Mouse (Mus musculus) hindbrain, embryonic 13.5 days (tissue): ENCODE data around the gene Pmf1. TPM values are rescaled to one million over a fixed set of nuclear protein-coding genes. Genes with fewer than 3 reads are reported as not detected.
"Not testable (repeated sequence)": the region's sequence is repeated elsewhere in the genome, so short reads cannot be mapped to it uniquely, and the experiment has no call there.

Source experiments
- ATAC-seq: fragments of 200-750 bp; cut with Nextera tagmentation; 2 replicates; pipeline ENCODE4 v1.8.0; 2017; ENCODE audit warnings: moderate TSS enrichment; ENCODE audit not compliant: low FRiP score
- H3K27ac ChIP-seq: fragments of 300-500 bp; sonication (generic); 2 replicates; pipeline ENCODE4 v1.5.1; 2015; ENCODE audit warnings: inconsistent platforms, mild to moderate bottlenecking, moderate library complexity
- H3K27me3 ChIP-seq: fragments of 300-500 bp; sonication (generic); 2 replicates; pipeline ENCODE4 v1.6.1; 2015; ENCODE audit warnings: mild to moderate bottlenecking, inconsistent platforms
- H3K36me3 ChIP-seq: fragments of 300-500 bp; sonication (generic); 2 replicates; pipeline ENCODE4 v1.6.1; 2015; ENCODE audit warnings: mild to moderate bottlenecking, inconsistent platforms
- H3K4me1 ChIP-seq: fragments of 300-500 bp; sonication (generic); replicated peaks from 2 replicates; pipeline ENCODE4 v1.6.1; 2015; ENCODE audit warnings: inconsistent platforms
- H3K4me2 ChIP-seq: fragments of 300-500 bp; sonication (generic); 2 replicates; pipeline ENCODE4 v1.6.1; 2015; ENCODE audit warnings: inconsistent platforms, mild to moderate bottlenecking, moderate library complexity
- H3K4me3 ChIP-seq: fragments of 300-500 bp; sonication (generic); 2 replicates; pipeline ENCODE4 v1.5.1; 2015; ENCODE audit warnings: mild to moderate bottlenecking, inconsistent platforms
- H3K9ac ChIP-seq: fragments of 300-500 bp; sonication (generic); 2 replicates; pipeline ENCODE4 v1.6.1; 2015; ENCODE audit warnings: mild to moderate bottlenecking, inconsistent platforms
- H3K9me3 ChIP-seq: fragments of 300-500 bp; sonication (generic); 2 replicates; pipeline ENCODE4 v1.6.1; 2016; ENCODE audit warnings: inconsistent platforms
- WGBS: fragments of 180-500 bp; shearing (Covaris S2); methylation state at CpG from one replicate; pipeline ENCODE4 v1.1.7; 2015; 5-methylcytosine and 5-hydroxymethylcytosine counted together
- polyA plus RNA-seq: library from polyadenylated mRNA; unstranded; fragments of >200 nt; fragmentation: Nextera tagmentation; extraction: Ambion mirVana; gene quantifications from 2 replicates; pipeline ENCODE4 v1.2.1, GENCODE M21; 2015

Gene Pmf1
- polyA plus RNA-seq, 1 experiment from 2014 or later = 37.8 TPM

DNA sequence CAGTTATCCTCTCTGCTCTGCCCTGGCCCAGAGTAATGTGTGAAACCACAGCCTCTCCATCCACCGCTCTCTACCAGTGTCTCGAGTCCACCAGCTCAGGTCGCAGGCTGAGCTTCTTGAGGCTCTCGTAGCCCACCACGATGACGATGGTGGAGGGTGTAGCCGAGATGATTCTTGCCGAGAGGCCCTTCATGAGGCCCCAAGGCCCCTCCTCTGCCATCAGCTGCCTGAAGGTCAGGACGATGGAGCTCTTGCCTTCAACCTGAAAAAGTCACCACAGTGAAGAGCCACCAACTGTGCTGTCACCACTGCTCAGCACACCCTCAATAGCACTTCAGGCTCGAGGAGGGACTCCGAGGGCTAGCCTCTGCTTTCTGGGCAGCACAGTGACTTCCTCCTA, 2.5 kb upstream of the Pmf1 start:
- Histone ChIP-seq H3K4me1 (peaks cover 27% of the 10 kb centered on the region), H3K4me2 (no peak overlapping the region), H3K27me3 (no peaks in the 10 kb centered on the region), H3K4me3 (no peak overlapping the region), H3K36me3 (peaks cover 65% of the 10 kb centered on the region), H3K27ac (no peak overlapping the region), H3K9me3 (no peaks in the 10 kb centered on the region), H3K9ac (no peak overlapping the region)
- no peak for ATAC-seq
- 93% methylated on average over 11 of the region's 11 CpGs for WGBS

DNA sequence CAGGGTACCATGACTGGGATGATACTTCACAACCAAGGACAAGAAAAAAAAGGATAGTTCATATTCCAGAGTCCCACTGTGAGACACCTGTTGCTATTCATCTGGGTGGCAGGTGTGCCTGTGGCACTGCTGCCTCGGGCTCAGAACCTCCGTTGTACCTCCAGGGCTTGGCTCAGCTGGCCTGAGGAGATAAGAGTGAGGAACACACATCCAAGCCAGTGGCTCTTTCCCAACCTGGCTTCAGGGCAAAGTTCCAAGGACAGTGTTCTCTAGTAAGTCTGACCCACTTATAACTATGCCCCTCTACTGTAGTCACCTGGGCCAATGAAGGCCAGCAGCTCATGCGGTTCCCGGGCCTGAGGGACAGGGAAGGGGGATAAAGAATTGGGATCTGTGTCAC, 1.6 kb upstream of the Pmf1 start:
- Histone ChIP-seq H3K27me3 (no peaks in the 10 kb centered on the region), H3K9ac (no peak overlapping the region), H3K9me3 (no peaks in the 10 kb centered on the region), H3K4me2 (no peak overlapping the region), H3K27ac (no peak overlapping the region), H3K4me1 (peaks cover 27% of the 10 kb centered on the region), H3K4me3 (no peak overlapping the region), H3K36me3 (peaks cover 57% of the 10 kb centered on the region)
- no peak for ATAC-seq
- 89% methylated on average over 4 of the region's 4 CpGs for WGBS

DNA sequence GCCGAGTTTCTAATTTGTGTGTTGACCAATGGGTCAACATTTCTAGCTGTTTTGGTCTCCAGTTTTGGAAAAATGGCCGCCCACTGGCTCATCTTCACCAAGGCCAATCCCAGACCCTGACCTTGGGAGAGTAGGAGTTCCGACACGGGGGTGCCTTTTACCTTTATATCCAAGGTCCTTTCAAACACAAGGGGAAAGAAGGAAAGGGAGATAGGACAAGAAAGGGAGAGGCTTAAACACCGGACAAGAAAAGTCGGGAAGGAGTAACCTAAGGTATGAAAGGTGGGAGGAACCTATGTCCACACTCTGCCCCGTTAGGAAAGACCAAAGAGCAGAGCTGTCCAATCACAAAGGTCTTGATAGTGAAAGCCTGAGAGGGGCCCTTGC, 507 bp upstream of the Pmf1 start:
- Histone ChIP-seq H3K27ac (peak overlapping the region; percentile 92; the same call in 1 of the 2 replicates), H3K4me1 (peaks cover 27% of the 10 kb centered on the region), H3K9me3 (no peaks in the 10 kb centered on the region), H3K9ac (peak overlapping the region; percentile 83; the same call in 1 of the 2 replicates), H3K36me3 (peaks cover 46% of the 10 kb centered on the region), H3K4me3 (peak overlapping the region; percentile 61), H3K27me3 (no peaks in the 10 kb centered on the region), H3K4me2 (peak overlapping the region; percentile 76)
- 31% methylated on average over 7 of the region's 7 CpGs for WGBS
- ATAC-seq = no peak

DNA sequence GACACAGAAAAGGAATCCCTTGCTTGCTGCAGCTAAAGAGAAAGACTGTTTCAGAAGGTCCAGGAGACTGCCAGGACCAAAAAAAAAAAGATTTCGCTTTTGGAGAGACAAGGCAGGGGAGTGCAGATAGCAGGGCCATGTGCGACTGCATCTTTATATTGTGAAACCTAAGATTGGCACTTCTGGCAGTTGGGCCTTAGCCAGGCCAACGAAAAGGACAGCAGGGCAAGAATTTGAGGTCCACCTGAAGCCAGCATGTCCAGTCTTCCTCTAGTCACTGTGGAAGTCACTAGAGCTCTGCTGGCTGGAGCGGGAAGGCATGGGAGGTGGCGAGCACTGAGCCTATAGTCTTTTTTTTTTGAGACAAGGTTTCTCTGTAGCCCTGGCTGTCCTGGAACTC, 1.2 kb downstream of the Pmf1 start:
- Histone ChIP-seq H3K4me1 (peaks cover 27% of the 10 kb centered on the region), H3K27ac (no peak overlapping the region), H3K9me3 (no peaks in the 10 kb centered on the region), H3K9ac (peak overlapping the region; percentile 83), H3K4me2 (peak overlapping the region; percentile 76), H3K36me3 (peaks cover 30% of the 10 kb centered on the region), H3K27me3 (no peaks in the 10 kb centered on the region), H3K4me3 (peak overlapping the region; percentile 61)
- ATAC-seq = no peak
- WGBS = 67% methylated on average over 5 of the region's 5 CpGs

DNA sequence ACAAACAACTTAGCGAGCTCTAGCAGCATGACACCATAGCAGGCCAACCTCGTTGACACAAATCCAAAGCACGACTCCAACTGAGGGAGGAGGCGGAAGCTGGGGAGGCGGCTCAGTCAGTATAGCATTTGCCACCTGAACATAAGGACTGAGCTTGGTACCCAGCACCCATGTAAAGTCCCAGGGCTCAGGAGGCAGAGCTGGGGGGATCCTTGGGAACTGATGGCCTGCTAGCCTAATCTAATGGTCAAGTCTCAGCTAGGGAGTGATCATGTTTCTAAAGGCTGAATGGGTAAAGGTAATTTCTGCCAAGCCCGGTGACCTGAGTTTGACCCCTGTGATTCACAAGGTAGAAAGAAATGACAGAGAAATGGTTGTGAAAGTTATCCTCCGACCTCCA, 2.6 kb downstream of the Pmf1 start:
- 61% methylated on average over 7 of the region's 7 CpGs for WGBS
- ATAC-seq = no peak
- no peak overlapping the region for H3K4me2 ChIP-seq

DNA sequence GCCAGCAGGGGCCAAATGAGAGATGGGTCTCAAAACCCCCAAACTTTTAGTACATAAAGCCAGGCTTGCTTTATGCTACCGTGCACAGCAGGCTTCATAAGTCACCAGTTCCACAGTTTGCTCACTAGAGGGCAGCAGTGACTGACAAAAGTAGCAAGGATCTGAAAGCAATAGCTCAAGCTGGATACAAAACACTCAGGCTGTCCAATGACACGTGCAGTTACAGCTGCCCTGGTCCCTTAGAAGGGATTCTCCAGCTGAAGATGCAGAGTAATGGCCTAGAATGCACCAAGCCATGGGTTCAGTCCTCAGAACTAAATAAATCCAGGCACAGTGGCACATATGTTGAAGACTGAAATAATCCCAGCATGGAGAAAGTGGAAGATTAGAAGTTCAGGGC, 3.0 kb downstream of the Pmf1 start:
- Histone ChIP-seq H3K4me2 (no peak overlapping the region), H3K4me3 (no peak overlapping the region), H3K4me1 (peaks cover 27% of the 10 kb centered on the region), H3K36me3 (peaks cover 12% of the 10 kb centered on the region), H3K27ac (no peak overlapping the region), H3K27me3 (no peaks in the 10 kb centered on the region), H3K9me3 (no peaks in the 10 kb centered on the region), H3K9ac (0 out of 2 replicates have a peak overlapping the region, but pooled peaks have one; percentile 83)
- WGBS = 0% methylated on average over 2 of the region's 2 CpGs
- 0 out of 2 replicates have a peak, but pooled peaks have one; percentile 21 for ATAC-seq

More for the DNA sequence above, 2.6 kb downstream of the Pmf1 start:
- H3K9me3 ChIP-seq = no peaks in the 10 kb centered on the region
- peaks cover 16% of the 10 kb centered on the region for H3K36me3 ChIP-seq
- H3K9ac ChIP-seq = 0 out of 2 replicates have a peak overlapping the region, but pooled peaks have one; percentile 83
- H3K27me3 ChIP-seq = no peaks in the 10 kb centered on the region
- H3K27ac ChIP-seq = no peak overlapping the region
- peaks cover 27% of the 10 kb centered on the region for H3K4me1 ChIP-seq
- H3K4me3 ChIP-seq = no peak overlapping the region

DNA sequence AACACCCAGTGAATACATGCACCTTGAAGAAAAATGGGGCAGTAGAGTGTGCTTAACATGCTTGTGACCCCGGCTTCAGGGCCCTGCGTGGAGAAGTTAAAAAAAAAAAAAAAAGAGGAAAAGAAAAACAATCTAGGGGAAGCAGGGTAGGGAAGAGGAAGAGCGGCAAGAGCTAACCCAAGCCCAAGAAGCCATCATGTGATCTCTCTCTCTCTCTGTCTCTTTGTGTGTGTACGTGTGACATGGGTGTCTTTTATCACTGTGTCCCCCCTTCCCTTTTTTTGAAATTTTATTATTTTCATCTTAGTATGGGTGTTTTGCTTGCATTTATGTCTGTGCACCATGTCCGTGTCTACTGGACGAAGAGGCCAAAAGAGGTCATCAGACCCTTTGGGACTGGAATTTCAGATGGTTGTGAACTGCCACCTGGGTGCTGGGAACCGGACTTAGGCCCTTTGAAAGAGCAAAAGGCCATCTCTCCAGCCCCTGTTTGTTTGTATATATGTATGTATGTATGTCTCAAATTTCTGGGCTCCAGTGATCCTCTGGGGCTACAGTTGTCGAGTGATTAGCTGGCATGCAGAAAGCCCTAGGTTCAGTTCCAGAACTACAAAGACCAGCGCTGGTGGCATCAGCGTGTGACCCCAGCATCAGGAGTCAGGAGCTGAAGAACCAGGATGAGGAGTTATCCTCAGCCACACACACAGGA, 6.5 kb downstream of the Pmf1 start:
- Histone ChIP-seq H3K4me2 (no peak overlapping the region), H3K4me3 (no peak overlapping the region), H3K27me3 (no peaks in the 10 kb centered on the region), H3K4me1 (peaks cover 5% of the 10 kb centered on the region), H3K36me3 (peaks cover 4% of the 10 kb centered on the region; the same call in 1 of the 2 replicates), H3K9ac (no peak overlapping the region), H3K9me3 (no peaks in the 10 kb centered on the region), H3K27ac (no peak overlapping the region)
- WGBS = 95% methylated on average over 10 of the region's 10 CpGs
- no peak for ATAC-seq

DNA sequence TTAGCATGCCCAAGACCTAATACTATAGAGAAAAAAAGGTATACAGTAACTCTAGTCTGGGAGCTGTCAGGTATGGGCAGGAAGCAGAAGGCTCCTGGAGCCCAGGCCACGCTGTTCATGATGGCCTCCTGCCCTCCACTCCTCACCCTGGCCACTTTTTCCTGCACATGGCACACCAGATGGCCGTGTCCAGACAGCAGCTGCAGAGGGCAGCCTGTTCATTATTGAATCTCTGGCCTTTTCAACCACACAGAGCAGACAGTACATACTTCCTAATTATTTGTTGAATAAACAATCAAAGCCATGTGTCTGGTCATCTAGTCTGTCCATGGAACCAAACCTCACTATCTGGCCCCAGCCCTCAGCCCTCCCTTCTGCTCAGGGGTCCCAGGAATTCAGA, 11.5 kb downstream of the Pmf1 start:
- no peak overlapping the region for H3K4me3 ChIP-seq
- WGBS = 53% methylated on average over 2 of the region's 2 CpGs
- no peaks in the 10 kb centered on the region for H3K4me1 ChIP-seq
- H3K9ac ChIP-seq = no peak overlapping the region
- H3K9me3 ChIP-seq = no peaks in the 10 kb centered on the region
- no peaks in the 10 kb centered on the region for H3K27me3 ChIP-seq
- H3K36me3 ChIP-seq = peaks cover 10% of the 10 kb centered on the region
- no peak overlapping the region for H3K4me2 ChIP-seq
- H3K27ac ChIP-seq = no peak overlapping the region
- no peak for ATAC-seq

DNA sequence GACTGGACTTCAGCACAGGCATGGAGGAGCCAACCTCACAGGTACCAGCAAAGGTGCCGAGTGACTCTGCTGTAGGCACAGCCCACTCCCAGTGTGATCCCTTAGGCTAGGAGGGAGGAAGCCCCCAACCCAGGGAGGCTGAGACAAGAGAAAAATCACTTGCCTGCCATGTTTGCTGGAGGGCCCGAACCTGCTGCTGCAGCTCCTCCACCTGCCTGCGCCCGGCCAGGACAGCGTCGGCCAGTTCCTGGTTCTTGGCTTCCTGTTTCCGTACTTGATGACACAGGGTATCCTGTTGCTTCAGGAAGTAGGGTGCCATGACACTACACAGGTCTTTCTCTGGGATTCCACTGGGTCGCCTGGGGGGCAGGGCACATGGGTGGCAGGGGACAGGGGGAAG, 14.4 kb downstream of the Pmf1 start:
- 96% methylated on average over 8 of the region's 8 CpGs for WGBS
- H3K36me3 ChIP-seq = peaks cover 10% of the 10 kb centered on the region
- no peaks in the 10 kb centered on the region for H3K27me3 ChIP-seq
- H3K9me3 ChIP-seq = no peaks in the 10 kb centered on the region
- no peak overlapping the region for H3K9ac ChIP-seq
- H3K4me2 ChIP-seq = no peak overlapping the region
- H3K27ac ChIP-seq = no peak overlapping the region
- H3K4me3 ChIP-seq = no peak overlapping the region
- no peaks in the 10 kb centered on the region for H3K4me1 ChIP-seq
- ATAC-seq = no peak

DNA sequence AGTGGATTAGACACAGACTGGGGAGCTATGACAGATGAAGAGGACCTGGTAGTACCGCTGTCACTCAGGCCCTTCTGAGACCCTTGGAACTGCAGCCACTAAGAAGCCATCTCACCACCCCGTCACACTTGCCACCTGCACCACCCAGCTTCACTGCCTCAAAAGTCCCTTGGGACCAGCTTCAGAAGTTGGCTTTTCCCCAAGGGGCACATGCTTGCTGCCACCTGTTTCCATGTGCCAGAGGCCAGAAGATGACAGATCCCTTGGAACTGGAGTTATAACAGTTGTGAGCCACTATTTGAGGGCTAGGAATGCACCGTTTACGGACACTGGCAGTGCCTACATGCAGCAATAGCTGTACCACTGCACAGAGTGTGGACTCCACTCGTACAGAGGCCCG, 14.8 kb downstream of the Pmf1 start:
- 97% methylated on average over 6 of the region's 6 CpGs for WGBS
- Histone ChIP-seq H3K9me3 (no peaks in the 10 kb centered on the region), H3K27ac (no peak overlapping the region), H3K9ac (no peak overlapping the region), H3K4me3 (no peak overlapping the region), H3K4me1 (no peaks in the 10 kb centered on the region), H3K4me2 (no peak overlapping the region), H3K36me3 (peaks cover 10% of the 10 kb centered on the region), H3K27me3 (no peaks in the 10 kb centered on the region)
- no peak for ATAC-seq

DNA sequence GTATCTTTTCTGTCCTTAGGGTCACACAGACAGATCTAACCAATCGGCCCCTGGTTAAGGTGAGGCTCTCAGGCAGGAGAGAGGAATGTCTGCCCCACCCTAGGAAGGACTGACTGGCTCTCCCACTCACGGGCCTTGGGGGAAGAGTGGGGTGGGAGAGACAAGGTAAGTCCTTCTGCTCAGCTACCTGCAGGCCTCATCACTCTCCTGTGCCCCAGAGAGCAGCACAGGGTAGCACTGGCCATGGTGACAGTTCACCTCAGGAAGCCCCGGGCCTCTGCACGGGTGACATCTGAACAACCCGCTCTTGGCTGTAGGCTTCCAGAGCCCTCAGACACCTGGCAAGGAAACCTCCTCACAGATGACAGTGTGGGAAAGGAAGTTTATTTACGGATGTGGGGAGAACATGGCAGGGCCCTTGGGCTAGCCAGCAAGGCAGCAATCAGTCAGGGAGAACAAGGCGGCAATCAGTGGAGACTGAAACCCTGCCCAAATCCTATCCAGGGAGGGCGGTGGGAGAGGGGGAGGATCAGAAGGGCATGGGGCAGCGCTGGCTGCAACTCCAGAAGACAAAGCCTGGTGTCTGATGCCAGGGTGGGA, 16.3 kb downstream of the Pmf1 start:
- H3K36me3 ChIP-seq = peaks cover 6% of the 10 kb centered on the region
- H3K9me3 ChIP-seq = no peaks in the 10 kb centered on the region
- H3K9ac ChIP-seq = no peak overlapping the region
- no peaks in the 10 kb centered on the region for H3K4me1 ChIP-seq
- no peak overlapping the region for H3K4me3 ChIP-seq
- no peak for ATAC-seq
- H3K27me3 ChIP-seq = no peaks in the 10 kb centered on the region
- no peak overlapping the region for H3K27ac ChIP-seq
- 90% methylated on average over 9 of the region's 9 CpGs for WGBS
- no peak overlapping the region for H3K4me2 ChIP-seq

DNA sequence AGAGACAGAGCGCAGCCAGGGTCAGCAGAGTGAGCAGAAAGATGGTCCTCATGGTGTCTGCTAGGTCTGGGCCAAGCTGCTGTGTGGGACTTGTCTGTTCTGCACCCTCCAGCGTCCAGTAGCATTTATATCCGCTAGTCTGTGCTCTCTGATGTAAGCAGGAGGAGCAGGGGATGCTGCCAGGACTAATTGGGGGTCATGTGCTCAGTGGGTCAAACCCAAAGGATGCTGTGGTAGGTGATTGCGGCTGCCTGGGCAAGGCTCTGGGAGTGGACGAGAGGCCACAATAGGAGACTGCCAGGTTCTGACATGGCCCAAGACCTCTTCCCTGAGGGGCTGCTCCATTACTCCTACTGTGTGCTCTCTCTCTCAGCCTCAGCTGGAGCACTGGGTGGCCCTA, 25.8 kb downstream of the Pmf1 start, which contains the start of gene Bglap:
TSS of gene Bglap (minus strand) at position 101 of the 400 bp plus-strand sequence.
- no peaks in the 10 kb centered on the region for H3K36me3 ChIP-seq
- 81% methylated on average over 5 of the region's 5 CpGs for WGBS
- H3K4me1 ChIP-seq = peaks cover 7% of the 10 kb centered on the region; the same call in 1 of the 2 replicates
- no peaks in the 10 kb centered on the region for H3K9me3 ChIP-seq
- ATAC-seq = no peak
- no peak within 1 kb of the TSS for H3K4me2 ChIP-seq
- no peak within 1 kb of the TSS for H3K4me3 ChIP-seq
- H3K27ac ChIP-seq = no peak within 1 kb of the TSS
- H3K27me3 ChIP-seq = no peaks in the 10 kb centered on the region
- no peak within 1 kb of the TSS for H3K9ac ChIP-seq

DNA sequence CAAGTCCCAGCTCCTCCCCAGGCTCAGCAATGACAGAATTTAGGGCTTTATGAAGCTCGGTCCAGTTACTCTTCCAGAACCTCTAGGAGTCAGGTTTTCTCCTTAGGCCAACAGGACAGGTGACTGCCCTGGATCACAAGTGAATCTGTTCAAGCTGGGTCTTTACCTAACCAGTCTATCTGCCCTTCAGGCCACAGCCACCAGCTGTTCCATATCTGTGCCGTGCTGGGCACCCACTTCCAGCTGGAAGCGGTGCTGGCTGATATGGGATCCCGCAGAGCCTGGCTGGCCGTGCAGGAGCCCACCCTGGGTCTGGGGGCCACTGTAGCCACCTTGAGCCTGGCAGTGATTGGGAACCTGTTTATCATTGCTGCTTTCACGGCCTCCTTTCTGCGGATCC, 27.7 kb downstream of the Pmf1 start:
- H3K4me2 ChIP-seq, H3K4me1 ChIP-seq, H3K36me3 ChIP-seq, H3K9ac ChIP-seq, H3K9me3 ChIP-seq, H3K27ac ChIP-seq, H3K27me3 ChIP-seq, H3K4me3 ChIP-seq: not testable (repeated sequence)
- peak; percentile 40; the same call in 1 of the 2 replicates for ATAC-seq
- WGBS = 50% methylated on average over 3 of the region's 7 CpGs
